Mouse (Mus musculus): ENCODE data around the gene Rsrc2.
"Not testable (repeated sequence)": the region's sequence is repeated elsewhere in the genome, so short reads cannot be mapped to it uniquely, and the experiment has no call there.

Gene Rsrc2

GRCm38 (mm10) chr5:123749065-123750064 lies at the start of gene Rsrc2, which contains the start of gene Kntc1:
Gene Rsrc2, minus strand, starts transcription at chr5:123749414.
Gene Kntc1, plus strand, starts transcription at chr5:123749716.
- peak; percentile 97 for DNase-seq (ENCODE audit: low spot score)

- DNase-seq (ENCODE audit: low spot score) = no peak
These were observed 43.9 kb upstream of the Rsrc2 start for GRCm38 (mm10) chr5:123793081-123793480.

- DNase-seq (ENCODE audit: low spot score) = no peak
These were observed 39.8 kb upstream of the Rsrc2 start for GRCm38 (mm10) chr5:123788976-123789375.

GRCm38 (mm10) chr5:123781864-123782263 lies 32.6 kb upstream of the Rsrc2 start:
- no peak for DNase-seq (ENCODE audit: low spot score)

- DNase-seq (ENCODE audit: low spot score) = no peak
These were observed 31.5 kb upstream of the Rsrc2 start for GRCm38 (mm10) chr5:123780716-123781115.

- no peak for DNase-seq (ENCODE audit: low spot score)
These were observed 24.2 kb upstream of the Rsrc2 start for GRCm38 (mm10) chr5:123773441-123773840.

- DNase-seq (ENCODE audit: low spot score) = not testable (repeated sequence)
These were observed 17.2 kb upstream of the Rsrc2 start for GRCm38 (mm10) chr5:123766455-123766854.

- no peak for DNase-seq (ENCODE audit: low spot score)
These were observed 16.3 kb upstream of the Rsrc2 start for GRCm38 (mm10) chr5:123765506-123765905.

GRCm38 (mm10) chr5:123748339-123749064 lies 712 bp downstream of the Rsrc2 start:
- DNase-seq (ENCODE audit: low spot score) = no peak

GRCm38 (mm10) chr5:123747604-123748003 lies 1.6 kb downstream of the Rsrc2 start:
- DNase-seq (ENCODE audit: low spot score) = no peak

- no peak for DNase-seq (ENCODE audit: low spot score)
These were observed 3.0 kb downstream of the Rsrc2 start for GRCm38 (mm10) chr5:123746253-123746652.

- DNase-seq (ENCODE audit: low spot score) = no peak
These were observed 4.9 kb downstream of the Rsrc2 start for GRCm38 (mm10) chr5:123744358-123744757.

GRCm38 (mm10) chr5:123730981-123731380 lies 18.2 kb downstream of the Rsrc2 start:
- DNase-seq (ENCODE audit: low spot score) = no peak

GRCm38 (mm10) chr5:123723816-123724215 lies 25.4 kb downstream of the Rsrc2 start:
- not testable (repeated sequence) for DNase-seq (ENCODE audit: low spot score)

GRCm38 (mm10) chr5:123720328-123721311 lies 28.6 kb downstream of the Rsrc2 start, which contains the start of gene Zcchc8:
Gene Zcchc8, minus strand, starts transcription at chr5:123721100.
- DNase-seq (ENCODE audit: low spot score) = peak; percentile 93

GRCm38 (mm10) chr5:123714622-123715021 lies 34.6 kb downstream of the Rsrc2 start:
- no peak for DNase-seq (ENCODE audit: low spot score)

GRCm38 (mm10) chr5:123713782-123714181 lies 35.4 kb downstream of the Rsrc2 start:
- no peak for DNase-seq (ENCODE audit: low spot score)

- no peak for DNase-seq (ENCODE audit: low spot score)
These were observed 39.6 kb downstream of the Rsrc2 start for GRCm38 (mm10) chr5:123709571-123709970.

- DNase-seq (ENCODE audit: low spot score) = no peak
These were observed 40.6 kb downstream of the Rsrc2 start for GRCm38 (mm10) chr5:123708598-123708997.

- DNase-seq (ENCODE audit: low spot score) = peak; percentile 83
These were observed 48.6 kb downstream of the Rsrc2 start for GRCm38 (mm10) chr5:123700625-123701024.

- DNase-seq (ENCODE audit: low spot score) = peak; percentile 88
These were observed 50.0 kb downstream of the Rsrc2 start for GRCm38 (mm10) chr5:123699198-123699597.
